Comparison of ENCODE assay signal across 9 mouse cellular contexts in genomic region chr11:77872685-77873084, GRCm38 (mm10). TPM values are rescaled to one million over a fixed set of nuclear protein-coding genes. Genes with fewer than 3 reads are reported as not detected.
DNase-seq lines count a peak whose midpoint lies in the region; ATAC-seq and TF ChIP-seq lines count a peak whose summit lies in the region.
"Had no signal": no experiment of that assay in that cellular context is flagged by ENCODE, and none has a peak within 500 bp of the region (broad histone marks: within the 10 kb centered on the region; RNA-seq: fewer than 3 reads in every experiment).

No protein-coding gene starts in this region.

- peaks cover 31% of the 10 kb centered on the region for H3K4me1 ChIP-seq in embryonic facial prominence, embryonic 14.5 days (ENCODE audit: control insufficient read depth, insufficient read depth, low read length)
- H3K4me1 ChIP-seq in intestine, embryonic 15.5 days (replicated peaks) = peaks cover 22% of the 10 kb centered on the region
- peaks cover 67% of the 10 kb centered on the region for H3K4me1 ChIP-seq in neural tube, embryonic 15.5 days

- H3K36me3 ChIP-seq in embryonic facial prominence, embryonic 14.5 days (ENCODE audit: control insufficient read depth, insufficient read depth, low read length) = no peaks in the 10 kb centered on the region
- no peaks in the 10 kb centered on the region for H3K36me3 ChIP-seq in intestine, embryonic 15.5 days
- H3K36me3 ChIP-seq in neural tube, embryonic 15.5 days = no peaks in the 10 kb centered on the region

- no peak overlapping the region for H3K9ac ChIP-seq in embryonic facial prominence, embryonic 14.5 days (ENCODE audit: low read depth, low read length)
- no peak overlapping the region for H3K9ac ChIP-seq in intestine, embryonic 15.5 days
- H3K9ac ChIP-seq in neural tube, embryonic 15.5 days (replicated peaks) = 0 out of 2 replicates have a peak overlapping the region, but pooled peaks have one; percentile 21

- no peaks in the 10 kb centered on the region for H3K27me3 ChIP-seq in embryonic facial prominence, embryonic 14.5 days (replicated peaks; ENCODE audit: control insufficient read depth, insufficient read depth, low read length)
- H3K27me3 ChIP-seq in intestine, embryonic 15.5 days (replicated peaks) = no peaks in the 10 kb centered on the region
- 0 out of 2 replicates have a peak, but pooled peaks cover 3% of the 10 kb centered on the region for H3K27me3 ChIP-seq in neural tube, embryonic 15.5 days (replicated peaks)

- 14% methylated on average over 2 of the region's 7 CpGs for WGBS in embryonic facial prominence, embryonic 14.5 days
- WGBS in intestine, embryonic 15.5 days = 13% methylated on average over 7 of the region's 7 CpGs
- WGBS in neural tube, embryonic 15.5 days = 4% methylated on average over 7 of the region's 7 CpGs

- H3K4me2 ChIP-seq in embryonic facial prominence, embryonic 14.5 days (ENCODE audit: low read depth, low read length) = peak overlapping the region; percentile 35
- peak overlapping the region; percentile 22; the same call in 1 of the 2 replicates for H3K4me2 ChIP-seq in intestine, embryonic 15.5 days (replicated peaks)
- H3K4me2 ChIP-seq in neural tube, embryonic 15.5 days = peak overlapping the region; percentile 40

- intact Hi-C loops in left cerebral cortex, adult 2 months (cut with DNase I) = no loop called here

- peak overlapping the region; percentile 87 for H3K27ac ChIP-seq in left cerebral cortex, adult 2 months
- H3K27ac ChIP-seq in embryonic facial prominence, embryonic 14.5 days (replicated peaks; ENCODE audit: low read depth, low read length) = no peak overlapping the region
- no peak overlapping the region for H3K27ac ChIP-seq in intestine, embryonic 15.5 days
- H3K27ac ChIP-seq in neural tube, embryonic 15.5 days (replicated peaks) = peak overlapping the region; percentile 75

- peak in 1 of 2 experiments; percentile 17 for DNase-seq in left cerebral cortex, adult 2 months (ENCODE audit: extremely low spot score in 1 of 2, low spot score in 2 of 2)
- no peak for DNase-seq in left cerebral cortex, adult 11 months (ENCODE audit: low spot score)
- no peak for DNase-seq in embryonic facial prominence, embryonic 14.5 days (ENCODE audit: low spot score)
- no peak for DNase-seq in spleen, postnatal 14 days (ENCODE audit: low spot score in 2 of 2)
- no peak for DNase-seq in right cerebral cortex, adult 2 months (ENCODE audit: low spot score in 2 of 2)
- DNase-seq: kidney, adult 11 months had no signal

- H3K4me3 ChIP-seq in left cerebral cortex, adult 2 months = no peak overlapping the region
- no peak overlapping the region for H3K4me3 ChIP-seq in embryonic facial prominence, embryonic 14.5 days (ENCODE audit: low read depth, low read length)
- H3K4me3 ChIP-seq in intestine, embryonic 15.5 days (replicated peaks) = no peak overlapping the region
- no peak overlapping the region for H3K4me3 ChIP-seq in neural tube, embryonic 15.5 days (replicated peaks)

- TF ChIP-seq CTCF in left cerebral cortex, adult 2 months (IDR thresholded peaks at IDR 0.05) = no peak

- no peak for ATAC-seq in embryonic facial prominence, embryonic 14.5 days (ENCODE audit: low read depth)
- no peak for ATAC-seq in intestine, embryonic 15.5 days
- ATAC-seq in neural tube, embryonic 15.5 days (ENCODE audit: low FRiP score) = 0 out of 2 replicates have a peak, but pooled peaks have one; percentile 26
- ATAC-seq: lung, postnatal 0 days had no signal

- no peaks in the 10 kb centered on the region for H3K9me3 ChIP-seq in embryonic facial prominence, embryonic 14.5 days (ENCODE audit: control insufficient read depth, low read length)
- no peaks in the 10 kb centered on the region for H3K9me3 ChIP-seq in intestine, embryonic 15.5 days
- no peaks in the 10 kb centered on the region for H3K9me3 ChIP-seq in neural tube, embryonic 15.5 days (replicated peaks)

RNA-seq across cellular contexts. Expression of gene Pipox, which starts 21.2 kb away (rescaled TPM):
- 1 to 10 TPM in 1 of 2 experiments, under 1 TPM in 1; 0.70 to 1.3 TPM for total RNA-seq in left cerebral cortex, adult 2 months (2021)
- 1.5 and 1.8 TPM in 2 replicates for polyA plus RNA-seq in embryonic facial prominence, embryonic 14.5 days (2014; fragmentation: Nextera tagmentation; extraction: Ambion mirVana)
- 29.8 and 36.1 TPM in 2 replicates for polyA plus RNA-seq in intestine, embryonic 15.5 days (2015; fragmentation: Nextera tagmentation; extraction: Ambion mirVana)
- 5.4 and 5.5 TPM in 2 replicates for polyA plus RNA-seq in neural tube, embryonic 15.5 days (2015; fragmentation: Nextera tagmentation; extraction: Ambion mirVana)

RNA-seq across cellular contexts. Expression of gene Sez6, which starts 57.9 kb away (rescaled TPM):
- 100 to 1,000 TPM; 127 to 157 TPM for total RNA-seq in left cerebral cortex, adult 2 months (2021)
- polyA plus RNA-seq in embryonic facial prominence, embryonic 14.5 days (2014; fragmentation: Nextera tagmentation; extraction: Ambion mirVana) = 1.4 and 1.8 TPM in 2 replicates
- 0.95 and 1.2 TPM in 2 replicates for polyA plus RNA-seq in intestine, embryonic 15.5 days (2015; fragmentation: Nextera tagmentation; extraction: Ambion mirVana)
- polyA plus RNA-seq in neural tube, embryonic 15.5 days (2015; fragmentation: Nextera tagmentation; extraction: Ambion mirVana) = 101 and 123 TPM in 2 replicates

Comparison
In these comparisons a context has a peak if more than half of its experiments do, and no peak if none do; other contexts are left out.
1. H3K27ac ChIP-seq: peak in left cerebral cortex, adult 2 months (single experiment) and neural tube, embryonic 15.5 days (single experiment); none in embryonic facial prominence, embryonic 14.5 days (single experiment) and intestine, embryonic 15.5 days (single experiment).
2. RNA of gene Sez6, which starts 57.9 kb away (polyA plus RNA-seq): 101 to 123 TPM in neural tube, embryonic 15.5 days; 1.4 to 1.8 TPM in embryonic facial prominence, embryonic 14.5 days and 0.95 to 1.2 TPM in intestine, embryonic 15.5 days; every median in the first group is over 10 times any median in the second.
3. Peak in every context shown above with its lines, with median percentiles within 50 percentile points of each other: H3K4me2 ChIP-seq.